Mouse (Mus musculus): ENCODE results near the gene Icam5.
"Not testable (repeated sequence)": the region's sequence is repeated elsewhere in the genome, so short reads cannot be mapped to it uniquely, and the experiment has no call there.

Gene Icam5

DNA sequence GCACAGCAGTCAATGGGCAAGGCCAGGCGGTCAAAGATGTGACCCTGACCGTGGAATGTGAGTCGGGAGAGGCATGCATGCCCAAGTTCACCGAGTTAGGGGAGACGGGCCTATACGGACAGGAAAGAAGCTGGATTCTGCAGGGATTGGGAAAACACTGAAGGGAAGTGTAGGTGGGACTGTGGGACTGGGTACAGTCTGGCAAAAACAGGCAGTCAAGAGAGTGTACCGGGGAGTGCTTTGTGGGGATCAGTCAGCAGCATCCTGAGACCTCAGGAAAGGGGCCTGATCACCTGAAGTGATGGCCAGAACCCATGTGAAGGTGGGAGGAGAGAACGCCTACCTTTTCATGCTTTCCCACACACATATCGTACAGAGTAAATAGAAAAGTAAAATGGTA, 3.7 kb downstream of the Icam5 start:
- no peak for DNase-seq (ENCODE audit: low spot score in 2 of 2)

- DNase-seq (ENCODE audit: low spot score in 2 of 2) = no peak
Observed at GRCm38 (mm10) chr9:21036161-21036560, 4.3 kb downstream of the Icam5 start.

GRCm38 (mm10) chr9:21036666-21037065, 4.8 kb downstream of the Icam5 start:
- no peak for DNase-seq (ENCODE audit: low spot score in 2 of 2)

GRCm38 (mm10) chr9:21037481-21037891, 5.6 kb downstream of the Icam5 start:
- no peak for DNase-seq (ENCODE audit: low spot score in 2 of 2)

DNA sequence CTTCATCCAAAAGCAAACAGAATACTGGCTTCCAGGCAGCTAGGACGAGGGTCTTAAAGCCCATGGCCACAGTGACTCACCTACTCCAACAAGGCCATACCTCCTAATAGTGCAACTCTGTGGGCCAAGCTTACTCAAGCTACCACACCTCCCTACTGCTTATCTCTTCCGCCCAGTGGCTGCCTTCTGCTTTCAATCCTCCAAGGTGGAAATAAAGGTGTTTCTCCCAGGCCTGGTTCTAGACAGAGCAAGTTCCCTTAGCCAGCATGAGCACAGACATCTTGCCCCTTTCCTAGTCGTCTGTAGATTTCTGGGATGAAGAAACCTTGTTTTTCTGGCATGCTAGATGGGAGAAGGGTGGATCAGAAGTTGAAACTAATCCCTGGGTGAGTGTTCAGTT, 7.9 kb downstream of the Icam5 start:
- DNase-seq (ENCODE audit: low spot score in 2 of 2) = no peak

DNA sequence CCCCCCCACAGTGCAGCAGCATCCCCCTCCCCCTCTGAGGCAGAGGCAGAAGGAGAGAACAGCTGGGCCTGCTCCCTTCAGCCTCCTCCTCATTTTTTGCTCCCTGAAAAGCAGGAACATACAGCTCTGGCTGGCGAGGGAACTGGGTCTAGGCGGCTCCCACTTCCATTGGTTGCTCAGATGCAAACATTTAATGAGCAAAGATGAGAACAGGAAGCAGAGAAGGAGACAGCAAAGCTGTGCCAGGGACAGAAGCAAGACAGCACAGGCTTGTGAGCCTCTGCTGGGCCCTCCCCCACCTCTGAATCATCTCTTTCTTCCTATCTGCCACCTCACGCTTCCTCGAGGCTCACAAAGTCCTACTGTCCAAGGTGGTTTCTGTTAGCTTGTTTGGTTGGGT, 9.4 kb downstream of the Icam5 start:
- no peak for DNase-seq (ENCODE audit: low spot score in 2 of 2)

DNA sequence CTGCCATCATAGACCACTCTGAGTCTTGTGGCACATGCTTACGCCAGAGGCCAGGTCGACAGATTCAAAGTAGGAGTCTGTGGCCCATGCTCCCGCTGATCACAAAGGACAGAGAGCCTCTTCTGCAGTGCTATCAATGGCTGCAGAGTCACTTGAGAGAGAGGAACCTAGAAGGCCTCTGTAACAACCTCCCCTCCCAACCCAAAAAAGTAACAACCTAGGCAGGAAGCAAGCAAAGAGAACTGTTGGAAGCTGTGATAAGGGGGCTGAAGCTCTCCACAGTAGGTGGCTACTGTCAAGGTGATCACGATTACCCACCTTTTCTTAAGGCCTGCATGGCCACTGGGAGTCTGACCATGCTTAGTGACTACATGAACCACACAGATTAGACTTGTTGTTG, 11.7 kb downstream of the Icam5 start:
- DNase-seq (ENCODE audit: low spot score in 2 of 2) = no peak

- DNase-seq (ENCODE audit: low spot score in 2 of 2) = not testable (repeated sequence)
Observed at GRCm38 (mm10) chr9:21044785-21045184, 12.9 kb downstream of the Icam5 start.

GRCm38 (mm10) chr9:21045235-21045634, 13.4 kb downstream of the Icam5 start:
- DNase-seq (ENCODE audit: low spot score in 2 of 2) = no peak

DNA sequence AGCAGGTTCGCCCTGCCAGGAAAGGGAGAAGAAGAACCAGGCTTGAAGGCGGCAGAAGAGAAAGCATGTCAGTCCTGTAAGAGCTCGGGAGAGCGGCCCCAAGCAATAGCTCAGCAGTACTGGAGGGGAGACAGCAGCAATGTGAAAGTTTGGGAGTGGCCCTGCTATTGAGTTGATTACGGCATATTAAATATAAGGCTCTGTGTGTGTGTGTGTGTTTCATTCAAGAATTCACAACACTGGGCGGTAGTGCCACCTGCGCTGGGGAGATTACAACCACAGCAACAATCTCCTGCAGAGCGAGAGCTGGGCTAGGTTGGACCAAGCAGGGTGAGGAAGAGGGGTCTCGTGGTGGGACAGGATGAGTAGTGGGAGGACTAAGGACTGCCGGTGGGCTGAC, 19.7 kb downstream of the Icam5 start:
- DNase-seq (ENCODE audit: low spot score in 2 of 2) = no peak

DNA sequence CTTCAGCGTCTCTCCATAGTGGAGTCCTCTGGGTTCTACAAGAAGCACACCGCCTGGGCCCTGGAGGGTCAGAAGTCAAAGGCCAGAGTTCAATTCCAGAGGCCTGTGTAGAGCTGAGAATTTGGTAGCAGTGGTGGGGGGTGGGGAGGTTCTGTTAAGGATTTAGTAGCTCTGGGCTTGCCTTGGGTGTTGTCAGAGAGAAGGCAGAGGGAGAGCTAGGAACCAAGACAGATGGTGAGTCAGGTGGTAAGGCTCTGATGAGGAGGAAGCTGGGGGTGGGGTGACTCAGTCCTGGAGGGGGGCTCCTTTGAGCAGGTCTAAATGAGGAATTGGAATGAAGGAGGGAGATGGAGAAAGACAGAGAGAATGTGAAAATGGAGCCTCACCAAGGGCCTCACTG, 31.1 kb downstream of the Icam5 start:
- DNase-seq (ENCODE audit: low spot score in 2 of 2) = no peak

DNA sequence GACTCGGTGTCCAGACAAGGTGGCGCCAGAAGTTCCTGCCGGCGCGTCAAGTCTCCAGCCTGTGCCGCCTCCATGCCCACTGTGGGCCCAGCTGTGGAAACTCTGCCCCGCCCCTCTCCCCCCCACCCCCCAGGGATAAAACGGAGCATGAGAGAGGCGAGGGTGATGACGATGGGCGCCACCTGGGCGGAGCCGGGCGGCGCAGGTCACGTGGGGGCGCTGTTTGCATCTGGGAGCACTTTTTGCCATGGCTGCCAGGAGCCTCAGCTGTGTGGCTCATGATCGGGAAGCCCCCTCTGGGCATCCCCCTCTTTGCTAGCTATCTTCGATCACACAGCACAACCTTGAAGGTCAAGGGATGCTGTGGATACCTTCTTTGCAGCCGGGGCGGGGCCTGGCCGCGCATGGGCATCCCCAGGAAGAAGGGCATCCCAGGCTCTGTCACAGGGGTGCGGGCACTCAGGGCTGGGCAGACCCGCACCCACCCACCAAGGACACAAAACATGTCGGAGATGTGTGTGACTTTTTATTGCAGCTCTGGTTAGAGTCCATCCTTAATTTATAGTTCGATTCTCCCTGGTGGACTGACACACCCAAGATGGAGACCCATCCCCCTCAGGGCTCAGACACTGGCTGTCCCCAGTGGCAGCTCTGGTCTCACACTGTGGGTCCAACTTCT, 35.3 kb downstream of the Icam5 start, which contains the start of gene Zglp1:
TSS of gene Zglp1 (minus strand) at position 88 of the 679 bp plus-strand sequence.
- DNase-seq (ENCODE audit: low spot score in 2 of 2) = no peak

DNA sequence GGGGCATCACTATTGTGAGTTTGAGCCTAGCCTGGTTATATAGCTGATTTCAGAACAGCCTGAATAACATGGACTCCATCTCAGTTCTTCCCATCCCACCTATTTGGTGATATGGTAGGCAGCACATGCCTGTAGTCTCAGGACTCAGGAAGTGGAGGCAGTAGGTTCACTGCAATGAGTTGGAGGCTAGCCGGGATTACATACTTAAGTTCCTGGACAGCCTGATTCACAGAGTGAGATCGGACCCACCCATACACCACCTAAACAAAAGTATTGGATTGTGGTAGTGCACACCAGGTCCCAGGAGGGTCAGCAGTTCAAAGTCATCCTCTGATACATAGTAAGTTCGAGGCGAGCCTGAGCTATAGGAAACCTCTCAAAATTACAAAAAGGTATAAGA, 40.8 kb downstream of the Icam5 start:
- no peak for DNase-seq (ENCODE audit: low spot score in 2 of 2)

- DNase-seq (ENCODE audit: low spot score in 2 of 2) = peak; percentile 81 to 91
Observed at GRCm38 (mm10) chr9:21073044-21073840, 41.4 kb downstream of the Icam5 start, which contains the start of the genes Gm49373 and Fdx1l. Gm49373 (minus strand) TSS chr9:21073096. Fdx1l (minus strand) TSS chr9:21073614.

- DNase-seq (ENCODE audit: low spot score in 2 of 2) = no peak
Observed at GRCm38 (mm10) chr9:21074173-21074572, 42.3 kb downstream of the Icam5 start.

GRCm38 (mm10) chr9:21075625-21076024, 43.8 kb downstream of the Icam5 start:
- DNase-seq (ENCODE audit: low spot score in 2 of 2) = no peak

GRCm38 (mm10) chr9:21081127-21081526, 49.3 kb downstream of the Icam5 start:
- no peak for DNase-seq (ENCODE audit: low spot score in 2 of 2)

DNA sequence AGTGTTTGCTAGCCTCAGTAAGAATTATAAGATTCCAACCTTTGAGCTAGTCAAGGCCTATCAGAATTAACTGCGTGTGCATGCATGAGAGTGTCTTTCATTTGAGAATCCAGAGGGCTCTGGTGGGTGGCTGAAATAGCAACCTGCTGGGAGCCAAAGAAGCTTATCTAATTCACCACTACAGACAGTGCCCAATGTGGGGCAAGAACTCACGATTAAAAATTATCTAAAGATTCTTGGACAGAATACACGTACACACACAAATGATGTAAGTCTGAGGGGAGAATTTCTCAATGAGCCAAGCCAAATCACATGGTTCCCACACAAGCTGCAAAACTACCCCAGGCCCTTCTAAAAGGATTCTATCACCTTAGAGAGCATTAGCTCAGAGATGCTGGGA, 51.5 kb downstream of the Icam5 start:
- DNase-seq (ENCODE audit: low spot score in 2 of 2) = no peak
